Mouse (Mus musculus): ENCODE data around the gene Vps72.

- TF ChIP-seq CTCF (conservative IDR thresholded peaks at IDR 0.05; ENCODE audit: low read length) (no peak), POU5F1 (IDR thresholded peaks at IDR 0.05; ENCODE audit: borderline replicate concordance, low read length) (no peak), NANOG (IDR thresholded peaks at IDR 0.05; ENCODE audit: borderline replicate concordance, low read length) (no peak)
Observed at GRCm38 (mm10) chr3:95164840-95165239, 54.0 kb downstream of the Vps72 start.

Measured in E14TG2a.4 (cell line).